Mouse (Mus musculus) lung, embryonic 16.5 days (tissue): ENCODE results near the gene Itgb2. TPM values are rescaled to one million over a fixed set of nuclear protein-coding genes. Genes with fewer than 3 reads are reported as not detected.

Experiments
- ATAC-seq: fragments of 200-750 bp; cut with Nextera tagmentation; 2 replicates; pipeline ENCODE4 v1.8.0; 2017; ENCODE audit warnings: low read depth, mild to moderate bottlenecking, moderate library complexity
- H3K27ac ChIP-seq: fragments of 300-500 bp; sonication (generic); 2 replicates; pipeline ENCODE4 v1.5.1; 2014; ENCODE audit warnings: mild to moderate bottlenecking, control low read depth, low read length
- H3K27me3 ChIP-seq: fragments of 300-500 bp; sonication (generic); 2 replicates; pipeline ENCODE4 v1.6.1; 2014; ENCODE audit warnings: low read depth, low read length, mixed read lengths; ENCODE audit not compliant: control insufficient read depth, insufficient read depth
- H3K36me3 ChIP-seq: fragments of 300-500 bp; sonication (generic); 2 replicates; pipeline ENCODE4 v1.6.1; 2014; ENCODE audit warnings: low read length; ENCODE audit not compliant: control insufficient read depth, insufficient read depth
- H3K4me1 ChIP-seq: fragments of 300-500 bp; sonication (generic); replicated peaks from 2 replicates; pipeline ENCODE4 v1.6.1; 2014; ENCODE audit warnings: low read length, mixed read lengths; ENCODE audit not compliant: control insufficient read depth, insufficient read depth
- H3K4me2 ChIP-seq: fragments of 300-500 bp; sonication (generic); 2 replicates; pipeline ENCODE4 v1.6.1; 2014; ENCODE audit warnings: low read depth, low read length, control low read depth
- H3K4me3 ChIP-seq: fragments of 300-500 bp; sonication (generic); 2 replicates; pipeline ENCODE4 v1.5.1; 2014; ENCODE audit warnings: mild to moderate bottlenecking, low read length, control low read depth
- H3K9ac ChIP-seq: fragments of 300-500 bp; sonication (generic); 2 replicates; pipeline ENCODE4 v1.6.1; 2014; ENCODE audit warnings: low read length, control low read depth
- H3K9me3 ChIP-seq: fragments of 300-500 bp; sonication (generic); 2 replicates; pipeline ENCODE4 v1.6.1; 2016; ENCODE audit warnings: low read length; ENCODE audit not compliant: control insufficient read depth
- WGBS: fragments of 180-500 bp; shearing (Covaris S2); extraction: QIAGEN DNeasy Blood & Tissue Kit; methylation state at CpG from one replicate; pipeline ENCODE4 v1.1.7; 2014; 5-methylcytosine and 5-hydroxymethylcytosine counted together
- polyA plus RNA-seq: library from polyadenylated mRNA; unstranded; fragments of >200 nt; fragmentation: Nextera tagmentation; extraction: Ambion mirVana; gene quantifications from 2 replicates; pipeline ENCODE4 v1.2.1, GENCODE M21; 2015

The Itgb2 gene
- polyA plus RNA-seq, 1 experiment from 2014 or later, result 5.3 TPM

GRCm38 (mm10) chr10:77554918-77555317, 24.9 kb downstream of the Itgb2 start:
- no peaks in the 10 kb centered on the region for H3K4me1 ChIP-seq
- 74% methylated on average over 4 of the region's 4 CpGs for WGBS
- no peak for ATAC-seq
- no peaks in the 10 kb centered on the region for H3K27me3 ChIP-seq
- no peak overlapping the region for H3K4me2 ChIP-seq
- no peaks in the 10 kb centered on the region for H3K9me3 ChIP-seq
- no peaks in the 10 kb centered on the region for H3K36me3 ChIP-seq
- no peak overlapping the region for H3K4me3 ChIP-seq
- no peak overlapping the region for H3K27ac ChIP-seq
- H3K9ac ChIP-seq, result no peak overlapping the region

GRCm38 (mm10) chr10:77556631-77557030, 26.6 kb downstream of the Itgb2 start:
- H3K4me2 ChIP-seq, result no peak overlapping the region
- WGBS, result 83% methylated on average over 7 of the region's 7 CpGs
- no peak for ATAC-seq

GRCm38 (mm10) chr10:77557641-77558040, 27.6 kb downstream of the Itgb2 start:
- ATAC-seq, result no peak
- Histone ChIP-seq H3K36me3 (no peaks in the 10 kb centered on the region), H3K9ac (no peak overlapping the region), H3K4me3 (no peak overlapping the region), H3K4me1 (no peaks in the 10 kb centered on the region), H3K27ac (no peak overlapping the region), H3K27me3 (no peaks in the 10 kb centered on the region), H3K9me3 (no peaks in the 10 kb centered on the region), H3K4me2 (no peak overlapping the region)
- WGBS, result 81% methylated on average over 4 of the region's 4 CpGs

More at GRCm38 (mm10) chr10:77556631-77557030, 26.6 kb downstream of the Itgb2 start:
- no peaks in the 10 kb centered on the region for H3K27me3 ChIP-seq
- H3K9ac ChIP-seq, result no peak overlapping the region
- no peaks in the 10 kb centered on the region for H3K9me3 ChIP-seq
- no peaks in the 10 kb centered on the region for H3K4me1 ChIP-seq
- no peak overlapping the region for H3K27ac ChIP-seq
- H3K36me3 ChIP-seq, result no peaks in the 10 kb centered on the region
- H3K4me3 ChIP-seq, result no peak overlapping the region

- Histone ChIP-seq H3K27ac (no peak overlapping the region), H3K4me1 (no peaks in the 10 kb centered on the region), H3K9ac (no peak overlapping the region), H3K27me3 (no peaks in the 10 kb centered on the region), H3K4me2 (no peak overlapping the region), H3K4me3 (no peak overlapping the region), H3K36me3 (no peaks in the 10 kb centered on the region), H3K9me3 (no peaks in the 10 kb centered on the region)
- 79% methylated on average over 11 of the region's 11 CpGs for WGBS
- no peak for ATAC-seq
Measured at GRCm38 (mm10) chr10:77560090-77560489, 30.0 kb downstream of the Itgb2 start.

GRCm38 (mm10) chr10:77560830-77561229, 30.8 kb downstream of the Itgb2 start:
- H3K36me3 ChIP-seq, result no peaks in the 10 kb centered on the region
- ATAC-seq, result 0 out of 2 replicates have a peak, but pooled peaks have one; percentile 16

GRCm38 (mm10) chr10:77561508-77561907, 31.5 kb downstream of the Itgb2 start:
- Histone ChIP-seq H3K36me3 (no peaks in the 10 kb centered on the region), H3K9ac (no peak overlapping the region), H3K9me3 (no peaks in the 10 kb centered on the region), H3K27ac (no peak overlapping the region), H3K4me3 (no peak overlapping the region), H3K27me3 (no peaks in the 10 kb centered on the region), H3K4me2 (no peak overlapping the region), H3K4me1 (no peaks in the 10 kb centered on the region)
- ATAC-seq, result no peak
- 62% methylated on average over 2 of the region's 2 CpGs for WGBS

More at GRCm38 (mm10) chr10:77560830-77561229, 30.8 kb downstream of the Itgb2 start:
- no peak overlapping the region for H3K9ac ChIP-seq
- 57% methylated on average over 9 of the region's 9 CpGs for WGBS
- no peaks in the 10 kb centered on the region for H3K9me3 ChIP-seq
- no peak overlapping the region for H3K4me2 ChIP-seq
- H3K4me1 ChIP-seq, result no peaks in the 10 kb centered on the region
- H3K4me3 ChIP-seq, result no peak overlapping the region
- H3K27ac ChIP-seq, result no peak overlapping the region
- no peaks in the 10 kb centered on the region for H3K27me3 ChIP-seq

- ATAC-seq, result no peak
- Histone ChIP-seq H3K4me2 (no peak overlapping the region), H3K27ac (no peak overlapping the region), H3K27me3 (no peaks in the 10 kb centered on the region), H3K4me3 (no peak overlapping the region), H3K36me3 (no peaks in the 10 kb centered on the region), H3K4me1 (peaks cover 4% of the 10 kb centered on the region; the same call in 1 of the 2 replicates), H3K9ac (no peak overlapping the region), H3K9me3 (no peaks in the 10 kb centered on the region)
- WGBS, result 72% methylated on average over 8 of the region's 8 CpGs
Measured at GRCm38 (mm10) chr10:77565005-77565404, 35.0 kb downstream of the Itgb2 start.

GRCm38 (mm10) chr10:77566651-77567050, 36.6 kb downstream of the Itgb2 start:
- Histone ChIP-seq H3K9me3 (no peaks in the 10 kb centered on the region), H3K4me2 (no peak overlapping the region), H3K4me3 (no peak overlapping the region), H3K4me1 (peaks cover 4% of the 10 kb centered on the region; the same call in 1 of the 2 replicates), H3K36me3 (no peaks in the 10 kb centered on the region), H3K9ac (no peak overlapping the region), H3K27ac (no peak overlapping the region), H3K27me3 (no peaks in the 10 kb centered on the region)
- peak; percentile 60 for ATAC-seq
- 28% methylated on average over 8 of the region's 8 CpGs for WGBS

GRCm38 (mm10) chr10:77569481-77569880, 39.4 kb downstream of the Itgb2 start:
- Histone ChIP-seq H3K9me3 (no peaks in the 10 kb centered on the region), H3K4me3 (no peak overlapping the region), H3K27me3 (no peaks in the 10 kb centered on the region), H3K27ac (0 out of 2 replicates have a peak overlapping the region, but pooled peaks have one; percentile 20), H3K4me2 (no peak overlapping the region), H3K36me3 (no peaks in the 10 kb centered on the region), H3K9ac (no peak overlapping the region), H3K4me1 (peaks cover 4% of the 10 kb centered on the region; the same call in 1 of the 2 replicates)
- ATAC-seq, result peak; percentile 39
- 29% methylated on average over 7 of the region's 7 CpGs for WGBS
